Mouse (Mus musculus) right cerebral cortex, postnatal 14 days (tissue): ENCODE results near the gene Pck2.

Experiments
- DNase-seq: peaks from one replicate; pipeline ENCODE4 v3.0.0; 2022

The Pck2 gene

DNA sequence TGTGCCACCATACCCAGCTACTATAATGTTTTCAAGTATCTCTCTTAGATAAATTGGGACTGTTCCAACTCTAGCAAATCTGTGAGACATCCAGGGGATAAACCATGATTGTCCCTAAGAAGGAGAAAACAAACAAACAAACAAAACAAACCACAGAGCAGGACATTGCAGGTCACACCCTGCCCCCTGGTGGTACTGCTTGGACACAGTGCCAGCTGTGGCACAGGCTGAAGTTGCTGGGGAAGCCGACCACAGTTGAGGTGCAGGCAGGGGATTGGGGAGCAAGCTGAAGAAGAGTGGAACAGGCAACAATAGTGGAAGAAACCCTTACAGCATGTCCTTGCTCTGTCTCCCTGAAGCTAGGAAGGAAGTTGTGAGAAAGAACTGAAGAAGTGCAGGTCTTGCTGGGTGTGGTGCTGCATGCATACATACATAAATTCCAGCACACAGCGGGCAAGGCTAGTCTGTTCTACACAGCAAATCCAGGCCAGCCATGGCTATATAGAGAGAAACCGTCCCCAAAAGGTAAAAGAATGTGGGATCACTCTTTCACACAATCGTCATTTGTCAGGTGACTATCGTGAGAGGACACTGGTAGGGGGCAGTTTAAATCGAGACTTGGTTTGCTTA lies 3.8 kb upstream of the Pck2 start:
- peak; percentile 50 for DNase-seq

DNA sequence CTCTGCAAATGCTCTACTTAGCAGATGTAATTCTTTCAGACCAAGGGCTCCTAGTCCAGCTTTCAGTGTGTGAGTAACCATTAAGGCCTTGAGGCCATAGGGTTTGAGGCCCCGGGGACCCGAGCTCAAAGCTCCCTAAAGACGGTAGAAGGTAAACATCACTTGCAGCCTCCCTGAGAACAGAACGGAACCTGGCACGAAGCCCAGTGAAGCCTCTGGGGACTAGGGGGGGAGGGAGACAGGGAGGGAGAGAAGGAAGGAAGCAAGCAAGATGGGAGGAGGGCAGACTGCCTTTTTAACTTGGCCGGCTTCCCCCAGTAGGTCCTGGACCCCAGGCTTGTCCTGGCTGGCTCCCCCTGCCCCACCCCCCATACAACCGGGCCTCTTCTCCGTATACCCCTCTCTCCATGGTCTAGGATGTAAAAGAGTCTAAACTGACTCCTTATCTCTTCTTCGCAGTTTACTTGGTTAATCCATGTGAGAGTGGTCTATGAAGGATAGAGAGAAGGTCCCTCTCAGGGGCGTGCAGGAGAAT lies 788 bp downstream of the Pck2 start:
- DNase-seq: peak; percentile 83

DNA sequence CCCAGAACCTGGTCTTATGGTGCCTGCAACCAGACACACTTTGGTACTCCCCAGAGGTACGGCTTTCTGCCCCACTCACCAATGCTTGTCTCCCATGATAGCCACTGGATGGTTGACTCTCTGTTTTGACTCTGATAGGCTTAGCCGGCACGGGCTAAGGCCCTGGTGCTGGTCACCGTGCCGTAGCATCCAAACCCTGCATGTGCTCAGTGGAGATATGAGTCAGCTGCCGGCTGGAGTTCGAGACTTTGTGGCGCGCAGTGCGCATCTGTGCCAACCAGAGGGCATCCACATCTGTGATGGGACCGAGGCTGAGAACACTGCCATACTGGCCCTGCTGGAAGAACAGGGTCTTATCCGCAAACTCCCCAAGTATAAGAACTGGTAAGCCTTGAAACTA lies 2.2 kb downstream of the Pck2 start:
- DNase-seq: no peak

DNA sequence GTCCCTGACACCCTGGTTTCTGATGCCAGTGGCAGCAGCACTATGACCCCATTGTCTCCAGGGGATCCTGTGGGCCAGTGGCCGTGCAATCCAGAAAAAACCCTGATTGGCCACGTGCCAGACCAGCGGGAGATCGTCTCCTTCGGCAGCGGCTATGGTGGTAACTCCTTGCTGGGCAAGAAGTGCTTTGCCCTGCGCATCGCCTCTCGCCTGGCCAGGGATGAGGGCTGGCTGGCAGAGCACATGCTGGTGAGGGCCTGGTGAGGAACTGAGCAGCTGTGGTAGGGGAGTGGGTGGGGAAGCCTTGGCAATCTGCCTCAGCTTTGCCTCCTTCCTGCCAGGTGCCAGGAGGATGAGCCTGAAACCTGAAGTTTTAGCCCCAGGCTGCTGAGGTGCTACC lies 4.3 kb downstream of the Pck2 start:
- DNase-seq: peak; percentile 25

DNA sequence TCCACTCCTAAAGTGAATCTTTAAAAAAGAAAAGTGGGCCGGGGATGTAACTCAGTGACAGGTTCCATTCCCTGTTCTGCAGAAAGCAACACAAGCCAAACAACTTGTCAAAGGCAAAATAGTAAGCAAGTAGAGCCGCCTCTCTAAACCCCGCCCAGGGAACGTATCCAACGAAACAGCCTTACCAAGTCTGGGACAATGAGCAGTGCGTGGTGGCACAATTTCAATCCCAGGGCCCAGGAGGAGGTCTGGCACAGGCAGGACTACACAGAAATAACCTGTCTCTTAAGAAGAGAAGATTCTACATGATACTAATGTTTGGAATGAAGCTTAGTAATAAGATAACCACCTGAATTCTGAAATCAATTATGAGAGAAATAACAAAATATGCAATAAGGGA lies 10.1 kb downstream of the Pck2 start:
- DNase-seq: no peak

DNA sequence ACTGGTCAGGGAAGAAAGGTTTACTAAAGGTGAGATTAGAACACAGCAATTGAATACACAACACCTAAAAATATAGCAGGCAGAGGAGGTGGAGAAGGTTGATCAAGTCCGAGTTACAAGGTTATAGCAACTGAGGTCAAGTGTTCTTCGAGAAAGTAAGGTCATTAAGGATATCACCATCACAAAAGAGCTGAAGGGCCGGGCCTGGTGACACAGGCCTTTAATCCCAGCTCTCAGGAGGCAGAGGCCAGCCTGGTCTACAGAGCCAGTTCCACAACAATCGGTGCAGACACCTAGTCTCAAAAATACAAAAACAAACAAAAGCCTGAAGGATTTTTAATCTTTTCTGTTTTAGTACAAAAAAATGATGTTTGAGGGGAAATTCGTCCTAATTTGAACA lies 11.3 kb downstream of the Pck2 start:
- DNase-seq: no peak

DNA sequence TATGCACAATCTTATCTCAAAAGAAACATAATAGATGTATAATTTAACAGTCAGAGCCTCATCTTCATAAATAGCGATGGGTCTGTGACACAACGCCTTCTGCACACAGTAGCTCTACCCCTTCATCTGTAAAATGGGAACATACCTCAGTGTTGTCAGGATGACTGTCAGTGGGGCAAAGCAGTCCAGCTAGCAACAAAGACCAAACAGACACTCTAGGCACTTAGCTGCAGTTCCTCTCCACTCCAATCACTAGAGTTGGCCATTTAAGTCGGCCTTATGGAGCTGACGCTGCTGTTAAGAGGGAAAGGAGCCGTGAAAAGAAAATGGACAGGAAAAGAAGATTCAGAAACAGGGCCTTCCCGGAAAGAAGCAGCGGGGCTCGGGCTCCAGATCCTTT lies 11.7 kb downstream of the Pck2 start:
- DNase-seq: no peak

DNA sequence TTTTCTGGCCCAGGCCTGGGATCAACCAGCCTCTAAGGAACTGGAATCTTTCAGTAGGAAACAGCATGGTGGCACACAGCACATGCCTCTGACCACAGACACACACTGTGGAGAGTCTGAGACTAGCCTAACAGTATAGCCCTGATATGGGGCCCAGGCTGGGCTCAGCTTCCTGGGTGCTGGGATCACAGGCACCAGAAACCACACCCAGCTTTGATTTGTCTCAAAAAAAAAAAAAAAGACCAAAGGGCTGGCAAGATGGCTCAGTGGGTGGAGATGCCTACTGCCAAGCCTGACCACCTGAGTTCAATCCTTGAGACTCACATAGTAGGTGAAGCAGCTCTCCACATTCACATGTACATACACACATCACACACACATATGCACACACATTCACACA lies 14.6 kb downstream of the Pck2 start:
- no peak for DNase-seq

DNA sequence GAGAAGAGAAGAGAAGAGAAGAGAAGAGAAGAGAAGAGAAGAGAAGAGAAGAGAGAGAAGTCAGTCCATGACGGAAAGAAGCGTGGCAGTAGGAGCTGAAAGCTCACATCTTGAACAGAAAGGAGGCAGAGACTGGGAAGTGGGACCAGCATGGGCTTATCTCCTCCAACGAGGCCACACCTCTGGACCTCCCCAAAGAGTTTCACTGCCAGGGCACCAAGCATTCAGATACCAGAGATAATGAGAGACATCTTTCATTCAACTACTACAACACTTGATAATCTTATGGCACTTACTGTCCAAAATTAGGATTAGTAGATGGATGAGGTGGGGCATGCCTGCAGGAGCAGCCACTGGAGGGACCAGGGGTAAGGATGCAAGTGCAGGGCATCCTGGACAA lies 15.7 kb downstream of the Pck2 start:
- DNase-seq: no peak

DNA sequence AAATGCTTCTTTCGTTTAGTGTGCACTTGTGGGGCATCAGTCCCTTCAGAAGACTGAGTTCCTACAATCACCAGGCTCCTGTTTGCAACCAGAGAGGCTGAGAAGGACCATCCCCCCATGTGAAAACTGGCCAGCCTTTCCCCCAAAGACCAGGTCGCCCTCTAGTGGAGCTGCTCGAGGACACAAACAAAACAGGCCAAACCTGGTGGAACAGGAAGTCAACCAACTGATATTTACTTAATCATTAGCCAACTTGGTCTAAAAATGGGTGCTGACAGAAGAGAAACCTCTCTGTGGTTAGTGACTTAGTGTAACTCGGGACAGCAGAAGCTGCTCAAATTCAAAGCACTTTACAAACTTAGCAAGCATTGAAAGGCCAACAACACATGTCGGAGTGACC lies 16.9 kb downstream of the Pck2 start:
- peak; percentile 73 for DNase-seq

DNA sequence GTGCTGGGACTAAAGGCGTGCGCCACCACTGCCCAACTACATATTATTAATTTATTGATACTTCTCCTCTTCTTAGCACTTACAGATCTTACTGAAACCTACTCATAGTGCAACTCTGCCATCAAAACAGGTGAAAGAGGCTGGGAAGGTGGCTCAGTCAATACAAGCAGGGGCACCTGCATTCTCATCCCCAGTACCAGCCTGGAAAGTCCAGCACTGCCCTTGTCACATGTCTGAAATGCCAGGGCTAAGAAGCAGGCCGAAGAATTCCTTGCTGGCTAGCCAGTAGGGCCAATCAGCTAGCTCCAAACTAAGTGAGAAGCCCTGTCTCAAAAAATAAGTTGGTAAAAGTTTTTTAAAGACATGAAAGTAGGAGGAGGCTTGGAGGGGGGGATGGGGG lies 17.5 kb downstream of the Pck2 start:
- no peak for DNase-seq

DNA sequence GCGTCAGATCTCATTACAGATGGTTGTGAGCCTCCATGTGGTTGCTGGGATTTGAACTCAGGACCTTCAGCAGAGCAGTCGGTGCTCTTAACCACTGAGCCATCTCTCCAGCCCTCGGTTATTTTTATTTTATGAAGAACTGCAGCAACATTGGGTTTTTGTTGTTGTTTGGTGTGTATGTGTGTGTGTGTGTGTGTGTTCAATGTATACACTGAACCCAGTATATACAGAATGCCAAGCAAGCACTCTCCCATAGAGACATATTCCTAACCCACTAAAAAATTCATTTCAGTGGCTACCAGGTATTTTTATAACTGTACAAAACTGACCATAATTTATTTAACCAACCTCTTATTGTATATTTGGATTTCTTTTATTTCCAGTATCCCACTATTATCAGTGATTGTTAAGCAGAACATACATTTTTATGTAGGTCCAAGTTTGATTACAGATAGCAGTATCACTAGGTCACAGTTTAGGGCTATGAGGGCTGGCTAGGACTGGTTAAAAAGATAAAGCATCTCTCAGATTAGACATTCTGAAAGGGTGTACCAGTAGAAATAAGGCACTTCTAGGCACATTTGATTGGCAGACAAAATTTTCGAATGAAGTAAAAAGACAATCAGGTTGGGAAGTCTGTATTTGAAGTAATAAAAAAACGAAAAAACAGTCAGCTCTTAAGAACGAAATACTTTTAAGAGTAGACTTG lies 18.8 kb downstream of the Pck2 start:
- DNase-seq: no peak

DNA sequence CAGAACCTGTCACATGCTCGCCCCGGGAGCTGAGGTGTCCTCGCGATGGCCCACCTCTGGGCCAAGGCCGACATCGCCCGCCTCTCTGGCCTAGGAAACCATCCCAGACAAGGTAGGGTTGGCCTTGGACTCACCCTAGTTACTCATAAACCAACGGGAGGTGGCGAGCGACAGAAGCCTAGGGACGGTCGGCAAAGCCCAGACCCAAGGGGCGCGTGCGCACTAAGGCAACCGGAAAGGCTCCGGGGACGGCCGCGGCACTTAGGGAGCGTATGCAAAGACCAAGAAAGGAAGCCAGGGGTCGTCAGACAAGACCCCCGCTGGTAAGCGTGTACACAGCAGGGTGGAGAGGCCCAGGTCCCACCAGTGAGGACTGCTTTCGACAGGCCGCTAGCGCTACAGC lies 19.7 kb downstream of the Pck2 start, which contains the start of gene Dcaf11:
Gene Dcaf11 (plus strand): TSS at position 208 of the 403 bp plus-strand sequence.
- DNase-seq: peak; percentile 90

DNA sequence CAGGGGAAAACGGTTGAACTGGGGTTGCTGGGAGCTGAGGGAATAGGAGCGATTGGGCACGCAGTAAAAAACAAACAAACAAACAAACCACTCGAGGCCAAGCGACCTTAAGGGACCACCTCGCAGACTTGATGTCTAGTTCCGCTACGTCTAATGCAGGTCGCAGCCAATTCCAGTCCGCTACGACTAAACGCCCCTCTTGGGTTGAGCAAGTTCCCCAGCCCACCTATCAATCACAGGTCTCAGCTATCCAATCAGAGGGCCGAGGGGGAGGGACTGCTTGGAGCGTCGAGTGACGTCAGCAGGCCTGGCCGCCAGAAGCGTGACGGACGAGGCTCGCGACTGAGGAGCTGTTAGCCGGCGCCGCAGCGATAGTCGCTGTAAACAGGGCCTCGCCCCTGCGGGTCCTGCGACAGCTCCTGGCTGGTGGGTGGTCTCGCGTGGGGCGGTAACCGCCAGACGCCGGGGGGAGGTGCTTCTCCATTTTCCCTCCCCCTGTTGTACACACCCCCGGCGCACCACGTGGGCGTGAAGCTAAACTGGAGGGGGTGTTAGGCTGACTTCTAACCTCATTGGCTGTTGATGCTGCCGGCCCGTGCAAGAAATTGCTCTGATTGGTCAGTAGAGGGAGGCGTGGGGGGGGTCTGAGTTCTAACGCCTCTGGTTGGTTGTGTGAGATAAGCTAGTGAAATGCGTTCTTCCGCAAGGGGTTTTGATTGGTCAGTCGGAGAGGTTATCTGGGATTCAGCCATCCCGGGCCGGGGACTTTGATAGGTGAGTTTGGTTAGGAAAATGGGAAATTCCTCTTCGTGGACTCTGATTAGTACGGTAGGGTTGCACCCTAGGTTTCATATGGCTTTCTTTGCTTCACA lies 20.4 kb downstream of the Pck2 start, which contains the start of gene A730061H03Rik:
Gene A730061H03Rik (minus strand): TSS at position 205 of the 872 bp plus-strand sequence.
- DNase-seq: peak; percentile 95

DNA sequence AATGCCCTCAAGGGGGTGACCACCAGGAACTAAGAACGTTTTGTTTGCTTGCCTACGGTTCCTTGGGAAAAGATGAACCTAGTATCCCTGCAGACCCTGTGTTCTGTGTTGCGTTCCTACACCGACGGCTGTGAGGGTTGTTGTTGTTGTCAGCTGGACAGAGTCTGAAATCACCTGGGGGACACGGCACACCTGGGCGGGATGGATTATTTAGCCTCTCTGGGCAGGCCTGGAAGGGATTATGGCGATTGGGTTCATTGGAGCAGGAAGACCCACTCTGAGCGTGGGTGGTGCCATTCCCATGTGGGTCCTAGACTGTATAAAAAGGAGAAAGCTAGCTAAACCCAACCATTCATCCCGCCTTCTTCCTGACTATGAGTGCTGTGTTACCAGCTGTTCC lies 21.8 kb downstream of the Pck2 start:
- DNase-seq: no peak

DNA sequence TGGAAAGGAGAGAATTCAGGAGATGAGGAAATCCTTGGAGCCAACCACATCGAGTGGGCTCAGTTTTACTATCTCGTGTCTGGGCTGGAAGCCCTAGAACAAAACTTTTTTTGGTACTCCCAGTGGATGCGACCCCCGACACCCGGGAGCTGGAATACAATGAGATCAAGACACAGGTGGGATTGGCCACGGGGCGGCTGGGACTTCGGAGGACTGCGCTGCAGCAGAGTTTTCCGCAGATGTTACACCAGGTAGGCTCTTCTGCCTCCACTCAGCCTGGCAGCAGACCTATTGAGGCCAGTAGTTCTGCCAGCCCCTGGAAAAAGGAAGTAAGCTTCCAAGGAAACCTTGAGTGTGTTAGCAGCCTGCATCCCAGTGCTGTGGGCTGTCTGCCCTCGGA lies 23.2 kb downstream of the Pck2 start:
- no peak for DNase-seq

DNA sequence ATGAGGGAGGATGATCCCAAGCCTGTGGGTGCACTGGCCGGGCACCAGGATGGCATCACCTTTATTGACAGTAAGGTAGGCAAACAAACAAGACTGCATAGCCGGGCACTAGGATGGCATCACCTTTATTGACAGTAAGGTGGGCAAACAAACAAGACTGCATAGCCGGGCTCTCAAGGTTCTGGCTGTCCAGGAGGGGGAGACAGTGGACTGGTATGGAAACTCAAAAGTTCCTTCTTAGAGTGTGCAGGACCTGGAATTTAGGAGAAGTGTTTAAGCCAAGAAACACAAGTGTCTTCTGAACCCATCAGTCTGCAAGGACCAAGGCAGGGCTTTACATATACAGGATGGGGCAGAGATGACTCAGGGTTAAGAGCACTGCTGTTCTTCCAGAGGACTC lies 25.7 kb downstream of the Pck2 start:
- DNase-seq: no peak

DNA sequence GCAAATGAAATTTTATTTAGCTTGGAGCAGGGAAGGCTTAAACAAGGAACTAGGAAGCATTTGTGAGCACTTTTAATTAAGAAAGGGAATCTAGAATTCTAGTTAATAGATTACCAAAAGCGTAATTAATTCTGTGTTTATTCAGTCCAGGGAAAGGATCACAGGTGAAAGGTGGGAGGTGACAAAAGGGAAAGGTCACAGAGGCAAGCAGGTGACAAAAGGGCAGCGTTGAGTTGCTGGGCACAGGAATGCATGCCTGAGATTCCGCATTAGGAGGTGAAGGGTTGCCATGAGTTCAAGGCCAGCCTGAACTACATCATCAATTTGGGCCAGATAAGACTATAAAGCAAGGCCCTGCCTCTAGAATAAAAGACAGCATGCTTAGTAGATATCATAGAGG lies 27.4 kb downstream of the Pck2 start:
- no peak for DNase-seq

DNA sequence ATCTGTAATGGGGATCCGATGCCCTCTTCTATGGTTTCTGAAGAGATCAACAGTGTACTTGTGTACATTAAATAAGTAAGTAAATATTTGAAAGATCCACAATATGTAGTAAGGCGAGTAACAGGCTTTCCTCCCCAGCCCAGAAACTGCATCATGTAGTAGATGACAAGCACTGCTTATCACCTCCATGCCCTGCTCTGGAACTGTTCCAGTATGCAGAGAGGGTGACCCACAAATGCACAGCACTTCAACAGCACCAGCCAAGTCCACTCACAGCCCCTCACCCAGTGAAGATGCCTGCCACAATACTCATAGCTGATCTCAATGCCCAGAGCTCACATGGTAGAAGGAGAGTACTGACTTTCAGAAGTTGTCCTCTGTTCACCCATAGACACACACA lies 30.5 kb downstream of the Pck2 start:
- DNase-seq: no peak

DNA sequence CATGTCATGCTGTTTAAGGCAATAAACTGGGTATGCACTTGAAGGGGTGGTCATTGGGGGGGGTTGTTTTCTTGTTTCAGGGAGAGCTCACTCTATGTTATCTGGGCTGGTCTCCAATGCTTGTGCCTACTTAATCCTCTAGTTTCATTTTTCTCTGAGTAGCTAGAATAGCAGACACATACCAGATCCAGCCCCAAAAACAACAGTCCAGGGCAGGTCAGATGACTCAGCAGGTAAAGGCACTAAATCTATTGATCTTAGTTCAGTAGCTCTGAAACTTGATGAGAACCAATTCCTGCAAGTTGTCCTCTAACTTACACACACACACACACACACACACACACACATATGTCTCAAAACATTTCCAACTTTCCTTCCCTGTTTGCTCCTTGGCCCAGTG lies 31.7 kb downstream of the Pck2 start:
- no peak for DNase-seq

DNA sequence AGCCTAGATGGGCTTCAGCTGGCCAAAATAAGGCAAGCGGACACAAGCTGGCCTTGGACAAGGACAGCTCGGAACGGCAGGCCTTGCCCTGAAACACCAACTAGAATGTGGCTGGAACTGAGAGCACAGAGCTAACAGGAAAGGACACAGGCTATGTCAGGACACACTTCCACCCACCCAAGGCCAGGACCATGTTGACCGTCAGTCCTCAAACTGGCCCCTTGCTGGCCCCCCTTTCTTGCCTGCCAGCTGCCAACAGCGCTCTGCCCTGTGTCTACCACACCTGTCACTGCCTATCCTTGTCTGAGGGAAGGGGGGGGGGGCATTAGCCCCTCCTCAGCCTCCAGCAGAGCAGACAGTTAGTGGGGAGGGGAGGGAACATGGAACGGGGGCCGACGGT lies 35.2 kb downstream of the Pck2 start, which contains the start of gene Fitm1:
Gene Fitm1 (plus strand): TSS at position 316 of the 400 bp plus-strand sequence.
- DNase-seq: no peak

DNA sequence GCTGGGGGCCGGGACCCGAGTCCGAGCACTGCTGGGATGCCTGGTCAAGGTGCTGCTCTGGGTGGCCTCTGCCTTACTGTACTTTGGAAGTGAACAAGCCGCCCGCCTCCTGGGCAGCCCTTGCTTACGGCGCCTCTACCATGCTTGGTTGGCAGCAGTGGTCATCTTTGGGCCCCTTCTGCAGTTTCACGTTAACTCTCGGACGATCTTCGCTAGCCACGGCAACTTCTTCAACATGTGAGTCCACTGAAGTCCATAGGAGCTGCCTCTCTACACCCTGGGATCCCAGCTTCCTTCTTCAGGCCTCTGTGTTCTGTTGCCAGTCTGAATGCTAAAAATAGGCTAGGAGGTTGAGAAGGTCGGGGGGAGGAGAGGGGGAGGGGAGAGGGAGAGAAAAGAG lies 35.6 kb downstream of the Pck2 start:
- DNase-seq: no peak

DNA sequence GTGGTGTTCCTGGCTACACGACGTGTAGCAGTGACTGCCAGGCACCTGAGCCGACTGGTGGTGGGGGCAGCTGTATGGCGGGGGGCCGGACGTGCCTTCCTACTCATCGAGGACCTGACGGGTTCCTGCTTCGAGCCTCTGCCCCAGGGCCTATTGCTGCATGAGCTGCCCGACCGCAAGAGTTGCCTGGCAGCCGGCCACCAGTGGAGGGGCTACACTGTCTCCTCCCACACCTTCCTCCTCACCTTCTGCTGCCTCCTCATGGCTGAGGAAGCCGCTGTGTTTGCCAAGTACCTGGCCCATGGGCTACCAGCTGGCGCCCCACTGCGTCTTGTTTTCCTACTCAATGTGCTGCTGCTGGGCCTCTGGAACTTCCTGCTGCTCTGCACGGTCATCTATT lies 36.3 kb downstream of the Pck2 start:
- peak; percentile 40 for DNase-seq
